In the genomic region with DNA sequence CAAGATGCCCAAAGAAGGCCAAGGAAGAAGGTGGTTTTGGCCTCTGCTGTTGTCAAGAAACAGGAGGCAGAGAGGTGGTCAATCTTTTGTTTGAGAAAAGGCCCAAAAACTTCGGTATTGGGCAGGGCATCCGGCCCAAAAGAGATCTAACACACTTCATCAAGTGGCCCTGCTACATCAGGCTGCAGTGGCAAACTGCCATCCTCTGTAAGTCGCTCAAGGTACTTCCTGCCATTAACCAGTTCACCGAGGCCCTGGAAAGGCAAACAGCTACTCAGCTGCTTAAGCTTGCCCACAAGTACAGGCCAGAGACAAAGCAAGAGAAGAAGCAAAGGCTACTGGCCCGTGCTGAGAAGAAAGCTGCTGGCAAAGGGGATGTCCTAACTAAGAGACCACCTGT, we compare ENCODE assay signal across 17 mouse cellular contexts.
"Had no signal": no experiment of that assay in that cellular context is flagged by ENCODE, and none has a peak within 500 bp of the region (broad histone marks: within the 10 kb centered on the region; RNA-seq: fewer than 3 reads in every experiment).

No protein-coding gene starts in this region.

- H3K4me3 ChIP-seq: kidney, embryonic 15.5 days; left cerebral cortex, adult 2 months; limb, embryonic 12.5 days; limb, embryonic 15.5 days; megakaryocyte, embryonic 14.5 days; midbrain, embryonic 10.5 days had no signal

- H3K4me1 ChIP-seq: kidney, embryonic 15.5 days; limb, embryonic 12.5 days; limb, embryonic 15.5 days; midbrain, embryonic 10.5 days had no signal

- H3K9me3 ChIP-seq: kidney, embryonic 15.5 days; limb, embryonic 12.5 days; limb, embryonic 15.5 days; megakaryocyte, embryonic 14.5 days; midbrain, embryonic 10.5 days had no signal

- H3K27ac ChIP-seq: kidney, embryonic 15.5 days; left cerebral cortex, adult 2 months; limb, embryonic 12.5 days; limb, embryonic 15.5 days; liver, embryonic 14.5 days; midbrain, embryonic 10.5 days had no signal

- H3K27me3 ChIP-seq: kidney, embryonic 15.5 days; limb, embryonic 12.5 days; limb, embryonic 15.5 days; megakaryocyte, embryonic 14.5 days had no signal

- H3K9ac ChIP-seq: kidney, embryonic 15.5 days; limb, embryonic 12.5 days; limb, embryonic 15.5 days; liver, embryonic 14.5 days; liver, postnatal 0 days; lung, embryonic 14.5 days had no signal

- ATAC-seq: liver, postnatal 0 days; lung, postnatal 0 days had no signal

- H3K4me2 ChIP-seq: kidney, embryonic 15.5 days; limb, embryonic 12.5 days; limb, embryonic 15.5 days; liver, embryonic 11.5 days; lung, embryonic 14.5 days had no signal

- DNase-seq: kidney, adult 11 months; layer of hippocampus, postnatal 36 days; left cerebral cortex, postnatal 4 days; liver, postnatal 0 days; lung, embryonic 14.5 days; midbrain, embryonic 14.5 days; thymus, adult 18-20 months; thymus, postnatal 36 days had no signal
